Mouse (Mus musculus) bone marrow macrophage, adult 2 months (primary cell): ENCODE measurements at regions not wholly inside any gene's neighbourhood (a gene's known extent, or its start where the extent isn't known, plus 50 kb on each side); places are given as distances from the start of the nearest gene placed in this dataset.

Experiments used
- CTCF ChIP-seq: IDR thresholded peaks from 2 replicates; pipeline ENCODE4 v1.5.1; 2012; ENCODE audit warnings: low read depth, mild to moderate bottlenecking, low read length, moderate library complexity
- POLR2A ChIP-seq: IDR thresholded peaks from 2 replicates; pipeline ENCODE4 v1.6.1; 2012; ENCODE audit warnings: mild to moderate bottlenecking, low read depth, low read length, borderline replicate concordance

DNA sequence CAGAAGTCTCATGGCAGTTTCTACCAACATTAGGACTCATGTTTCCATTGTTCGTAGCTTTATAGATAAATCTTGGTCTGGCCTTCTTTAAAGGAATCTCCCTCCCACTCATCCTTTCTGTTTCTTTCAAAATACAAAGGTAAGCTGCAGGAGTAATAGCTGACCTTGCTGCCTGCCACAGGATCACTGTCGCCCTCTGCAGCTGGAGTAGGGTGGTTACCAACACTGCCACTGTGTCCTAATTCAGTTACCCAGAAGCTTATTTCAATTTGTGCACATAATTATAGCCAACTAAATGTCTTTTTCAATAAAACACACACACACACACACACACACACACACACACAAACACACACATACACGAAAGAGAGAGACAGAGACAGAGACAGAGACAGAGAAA is 175.3 kb downstream of the Mylk4 start:
- no peak for TF ChIP-seq CTCF
- no peak for TF ChIP-seq POLR2A
